In the genomic region with DNA sequence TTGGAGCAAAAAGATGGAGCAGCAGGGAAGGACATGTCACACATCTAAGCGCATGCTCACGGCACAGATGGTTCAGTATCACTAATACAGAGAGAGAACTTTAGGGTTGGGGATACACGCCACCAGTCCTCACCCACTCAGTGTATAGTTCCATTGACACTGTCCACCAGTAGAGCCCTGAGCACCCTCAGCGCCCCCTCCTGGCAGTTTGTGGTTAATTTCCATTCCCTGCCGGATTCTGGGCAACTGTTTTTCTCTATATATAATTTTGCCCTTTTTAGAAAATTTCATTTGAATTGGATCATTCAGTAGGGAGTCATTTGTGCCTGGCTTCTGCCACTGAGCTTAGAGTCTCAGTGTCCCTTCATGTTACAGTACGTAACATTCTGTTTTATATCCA, we compare ENCODE assay signal across 12 mouse cellular contexts. TPM values are rescaled to one million over a fixed set of nuclear protein-coding genes. Genes with fewer than 3 reads are reported as not detected.
DNase-seq lines count a peak whose midpoint lies in the region; ATAC-seq and TF ChIP-seq lines count a peak whose summit lies in the region.
"Had no signal": no experiment of that assay in that cellular context is flagged by ENCODE, and none has a peak within 500 bp of the region (broad histone marks: within the 10 kb centered on the region; RNA-seq: fewer than 3 reads in every experiment).

No protein-coding gene starts in this region.

- TF ChIP-seq POLR2A in brain, embryonic 14.5 days (IDR thresholded peaks at IDR 0.05; ENCODE audit: borderline replicate concordance, extremely low read depth, insufficient read depth, insufficient read length, poor library complexity, severe bottlenecking), result no peak

- H3K36me3 ChIP-seq in midbrain, embryonic 11.5 days (ENCODE audit: control insufficient read depth, insufficient read depth, low read length), result no peaks in the 10 kb centered on the region
- peaks cover 19% of the 10 kb centered on the region; the same call in 1 of the 2 replicates for H3K36me3 ChIP-seq in midbrain, embryonic 10.5 days
- no peaks in the 10 kb centered on the region for H3K36me3 ChIP-seq in stomach, postnatal 0 days (ENCODE audit: control insufficient read depth, insufficient read depth, low read length)
- H3K36me3 ChIP-seq: forebrain, embryonic 10.5 days; heart, embryonic 15.5 days; limb, embryonic 10.5 days; midbrain, embryonic 13.5 days had no signal

- peak; percentile 29; the same call in 1 of the 2 replicates for TF ChIP-seq CTCF in brain, embryonic 14.5 days (IDR thresholded peaks at IDR 0.05; ENCODE audit: borderline replicate concordance, extremely low read depth, insufficient read depth, insufficient read length)
- TF ChIP-seq CTCF in stomach, postnatal 0 days (IDR thresholded peaks at IDR 0.05; ENCODE audit: low read depth), result peak; percentile 51

- 85% methylated on average over 6 of the region's 6 CpGs for WGBS in midbrain, embryonic 11.5 days
- WGBS in midbrain, embryonic 10.5 days, result 84% methylated on average over 6 of the region's 6 CpGs
- WGBS in stomach, postnatal 0 days, result 85% methylated on average over 6 of the region's 6 CpGs

- H3K9ac ChIP-seq in midbrain, embryonic 11.5 days (ENCODE audit: low read length), result no peak overlapping the region
- no peak overlapping the region for H3K9ac ChIP-seq in stomach, postnatal 0 days (ENCODE audit: low read length)
- H3K9ac ChIP-seq: heart, embryonic 15.5 days; midbrain, embryonic 13.5 days had no signal

- no peak overlapping the region for H3K4me2 ChIP-seq in midbrain, embryonic 11.5 days
- H3K4me2 ChIP-seq in stomach, postnatal 0 days (replicated peaks; ENCODE audit: low read depth), result no peak overlapping the region
- H3K4me2 ChIP-seq: heart, embryonic 15.5 days; midbrain, embryonic 13.5 days had no signal

- no peak for DNase-seq in frontal cortex, postnatal 10 days (ENCODE audit: low spot score in 2 of 2)
- DNase-seq in midbrain, embryonic 11.5 days (ENCODE audit: low spot score, missing footprints), result peak; percentile 80
- no peak for DNase-seq in midbrain, embryonic 10.5 days (ENCODE audit: low spot score)
- no peak for DNase-seq in brain, embryonic 14.5 days (ENCODE audit: low read depth)
- no peak for DNase-seq in stomach, postnatal 0 days (ENCODE audit: low spot score)
- no peak for DNase-seq in gastrocnemius, postnatal 10 days
- DNase-seq in cerebellum, postnatal 25 days, result no peak

- no peaks in the 10 kb centered on the region for H3K27me3 ChIP-seq in midbrain, embryonic 11.5 days (ENCODE audit: control insufficient read depth, insufficient read depth, low read length)
- H3K27me3 ChIP-seq in midbrain, embryonic 10.5 days (ENCODE audit: low read depth, poor library complexity, severe bottlenecking), result no peaks in the 10 kb centered on the region
- H3K27me3 ChIP-seq in stomach, postnatal 0 days (ENCODE audit: control insufficient read depth, insufficient read depth, low read length), result no peaks in the 10 kb centered on the region
- H3K27me3 ChIP-seq: midbrain, embryonic 13.5 days had no signal

- no peak overlapping the region for H3K4me3 ChIP-seq in midbrain, embryonic 11.5 days (ENCODE audit: low read depth, low read length)
- H3K4me3 ChIP-seq in midbrain, embryonic 10.5 days, result no peak overlapping the region
- H3K4me3 ChIP-seq in stomach, postnatal 0 days (ENCODE audit: low read depth, low read length), result no peak overlapping the region
- H3K4me3 ChIP-seq: forebrain, embryonic 10.5 days; heart, embryonic 15.5 days; limb, embryonic 10.5 days; midbrain, embryonic 13.5 days had no signal

- peaks cover 8% of the 10 kb centered on the region for H3K4me1 ChIP-seq in midbrain, embryonic 11.5 days (ENCODE audit: control insufficient read depth, insufficient read depth, low read length)
- peaks cover 18% of the 10 kb centered on the region for H3K4me1 ChIP-seq in midbrain, embryonic 10.5 days
- H3K4me1 ChIP-seq in stomach, postnatal 0 days (replicated peaks; ENCODE audit: control insufficient read depth, insufficient read depth), result no peaks in the 10 kb centered on the region

- no peak for TF ChIP-seq EP300 in stomach, postnatal 0 days (optimal IDR thresholded peaks at IDR 0.05)

- no peaks in the 10 kb centered on the region for H3K9me3 ChIP-seq in midbrain, embryonic 11.5 days (ENCODE audit: control insufficient read depth, low read length)
- no peaks in the 10 kb centered on the region for H3K9me3 ChIP-seq in midbrain, embryonic 10.5 days (replicated peaks)
- no peaks in the 10 kb centered on the region for H3K9me3 ChIP-seq in stomach, postnatal 0 days (ENCODE audit: control insufficient read depth, low read length)
- H3K9me3 ChIP-seq: forebrain, embryonic 10.5 days; heart, embryonic 15.5 days; limb, embryonic 10.5 days; midbrain, embryonic 13.5 days had no signal

- ATAC-seq in frontal cortex, adult (ENCODE audit: low TSS enrichment), result 0 out of 2 replicates have a peak, but pooled peaks have one; percentile 34
- ATAC-seq in midbrain, embryonic 11.5 days (ENCODE audit: low FRiP score), result no peak
- no peak for ATAC-seq in stomach, postnatal 0 days (ENCODE audit: low FRiP score, low TSS enrichment)
- ATAC-seq: midbrain, embryonic 13.5 days had no signal

- no peak overlapping the region for H3K27ac ChIP-seq in midbrain, embryonic 11.5 days (ENCODE audit: low read depth, low read length)
- H3K27ac ChIP-seq in midbrain, embryonic 10.5 days (replicated peaks), result no peak overlapping the region
- H3K27ac ChIP-seq in stomach, postnatal 0 days (replicated peaks), result no peak overlapping the region
- H3K27ac ChIP-seq: forebrain, embryonic 10.5 days; heart, embryonic 15.5 days; limb, embryonic 10.5 days; midbrain, embryonic 13.5 days had no signal

RNA-seq across cellular contexts. Expression of gene Peli2, which starts 27.1 kb away (rescaled TPM):
- 15.7 and 16.2 TPM in 2 replicates for polyA plus RNA-seq in midbrain, embryonic 11.5 days (2014; fragmentation: Nextera tagmentation; extraction: Ambion mirVana)
- 11.9 and 12.6 TPM in 2 replicates for polyA plus RNA-seq in midbrain, embryonic 10.5 days (2016; fragmentation: Nextera tagmentation; extraction: Ambion mirVana)
- polyA plus RNA-seq in brain, embryonic 14.5 days (2012; rRNA removed), result 14.0 and 18.0 TPM in 2 replicates
- polyA plus RNA-seq in stomach, postnatal 0 days (2015; fragmentation: Nextera tagmentation; extraction: Ambion mirVana), result 5.6 and 5.9 TPM in 2 replicates
- total RNA-seq in gastrocnemius, postnatal 10 days (2021), result 10 to 100 TPM; 15.9 to 18.3 TPM
